Mouse (Mus musculus): ENCODE measurements around the gene Scarb1. TPM values are rescaled to one million over a fixed set of nuclear protein-coding genes. Genes with fewer than 3 reads are reported as not detected.

Scarb1 gene
- polyA plus RNA-seq, 1 experiment from 2014 or later: 36.7 TPM

- DNase-seq (ENCODE audit: low spot score): no peak
Measured at GRCm38 (mm10) chr5:125332333-125332732, 8.6 kb downstream of the Scarb1 start.

- DNase-seq (ENCODE audit: low spot score): no peak
Measured at GRCm38 (mm10) chr5:125331811-125332210, 9.1 kb downstream of the Scarb1 start.

GRCm38 (mm10) chr5:125331094-125331493, 9.8 kb downstream of the Scarb1 start:
- DNase-seq (ENCODE audit: low spot score): no peak

GRCm38 (mm10) chr5:125330656-125331055, 10.2 kb downstream of the Scarb1 start:
- no peak for DNase-seq (ENCODE audit: low spot score)

- DNase-seq (ENCODE audit: low spot score): no peak
Measured at GRCm38 (mm10) chr5:125330191-125330590, 10.7 kb downstream of the Scarb1 start.

GRCm38 (mm10) chr5:125327596-125328385, 13.1 kb downstream of the Scarb1 start:
- no peak for DNase-seq (ENCODE audit: low spot score)

GRCm38 (mm10) chr5:125326351-125326750, 14.5 kb downstream of the Scarb1 start:
- DNase-seq (ENCODE audit: low spot score): no peak

GRCm38 (mm10) chr5:125325931-125326330, 15.0 kb downstream of the Scarb1 start:
- no peak for DNase-seq (ENCODE audit: low spot score)

GRCm38 (mm10) chr5:125325285-125325684, 15.6 kb downstream of the Scarb1 start:
- DNase-seq (ENCODE audit: low spot score): no peak

GRCm38 (mm10) chr5:125323939-125324480, 16.9 kb downstream of the Scarb1 start:
- no peak for DNase-seq (ENCODE audit: low spot score)

- DNase-seq (ENCODE audit: low spot score): no peak
Measured at GRCm38 (mm10) chr5:125323128-125323527, 17.8 kb downstream of the Scarb1 start.

GRCm38 (mm10) chr5:125321836-125322235, 19.1 kb downstream of the Scarb1 start:
- no peak for DNase-seq (ENCODE audit: low spot score)

- no peak for DNase-seq (ENCODE audit: low spot score)
Measured at GRCm38 (mm10) chr5:125319057-125319800, 21.7 kb downstream of the Scarb1 start.

GRCm38 (mm10) chr5:125317953-125318352, 22.9 kb downstream of the Scarb1 start:
- DNase-seq (ENCODE audit: low spot score): no peak

GRCm38 (mm10) chr5:125317296-125317695, 23.6 kb downstream of the Scarb1 start:
- no peak for DNase-seq (ENCODE audit: low spot score)

GRCm38 (mm10) chr5:125316771-125317170, 24.1 kb downstream of the Scarb1 start:
- DNase-seq (ENCODE audit: low spot score): peak; percentile 58

GRCm38 (mm10) chr5:125315110-125315509, 25.8 kb downstream of the Scarb1 start:
- DNase-seq (ENCODE audit: low spot score): no peak

- no peak for DNase-seq (ENCODE audit: low spot score)
Measured at GRCm38 (mm10) chr5:125313991-125314390, 26.9 kb downstream of the Scarb1 start.

- no peak for DNase-seq (ENCODE audit: low spot score)
Measured at GRCm38 (mm10) chr5:125312970-125313597, 27.8 kb downstream of the Scarb1 start.

- DNase-seq (ENCODE audit: low spot score): no peak
Measured at GRCm38 (mm10) chr5:125310986-125311385, 29.9 kb downstream of the Scarb1 start.

- no peak for DNase-seq (ENCODE audit: low spot score)
Measured at GRCm38 (mm10) chr5:125309193-125309592, 31.7 kb downstream of the Scarb1 start.

- no peak for DNase-seq (ENCODE audit: low spot score)
Measured at GRCm38 (mm10) chr5:125306824-125307223, 34.1 kb downstream of the Scarb1 start.
